Mouse (Mus musculus) left cerebral cortex, postnatal 4 days (tissue): ENCODE data around the gene Ccdc12. TPM values are rescaled to one million over a fixed set of nuclear protein-coding genes. Genes with fewer than 3 reads are reported as not detected.

ENCODE experiments used
- DNase-seq: peaks from one replicate; pipeline ENCODE4 v3.0.0-alpha.2; 2022
- intact Hi-C: fragments of 180-260 bp; cut with DNase I; formaldehyde crosslinking; loops from one replicate; pipeline ENCODE4 v1.15.1; 2025
- microRNA-seq: library from miRNA; unstranded; fragments of <30 nt; microRNA quantifications from one replicate; pipeline ENCODE4 v1.2.0, GENCODE M21; 2022
- total RNA-seq, 2 experiments: library from RNA; stranded (reverse); gene quantifications; 2 replicates each; pipeline ENCODE4 v1.2.3; 2021

Ccdc12 gene
- total RNA-seq, 2 experiments from 2014 or later, result 43.1 to 46.6 TPM

- no peak for DNase-seq
- intact Hi-C loops, result no loop called here
These were observed 104.6 kb downstream of the Ccdc12 start for GRCm38 (mm10) chr9:110760886-110761285.

Small RNAs within 50 kb of the gene (microRNA-seq; reads per million reads assigned to microRNA genes)
- gene Mir8107, result not detected

Other genes with a start within 250 kb of the Ccdc12 start
- gene Ptpn23, start 248.3 kb upstream of the Ccdc12 start, total RNA-seq, result 10 to 100 TPM; 66.7 to 73.3 TPM
- gene Ngp, start 236.8 kb upstream of the Ccdc12 start, total RNA-seq, result under 1 TPM in 1 of 2 experiments, not detected in 1; 0.42 TPM
- gene Klhl18, start 179.8 kb upstream of the Ccdc12 start, total RNA-seq, result 10 to 100 TPM; 48.9 to 52.4 TPM
- gene Kif9, start 179.5 kb upstream of the Ccdc12 start, total RNA-seq, result 1 to 10 TPM; 3.3 to 3.6 TPM
- 10 to 100 TPM; 96.2 to 99.1 TPM for gene Setd2, start 123.9 kb upstream of the Ccdc12 start, total RNA-seq
- 1 to 10 TPM; 5.9 to 8.6 TPM for gene Nradd, start 32.1 kb upstream of the Ccdc12 start, total RNA-seq
- gene Nbeal2, start 2.3 kb upstream of the Ccdc12 start, total RNA-seq, result 10 to 100 TPM; 13.0 to 14.6 TPM
- 1 to 10 TPM in 1 of 2 experiments, under 1 TPM in 1; 0.87 to 1.1 TPM for gene Myl3, start 85.4 kb downstream of the Ccdc12 start, total RNA-seq
- 10 to 100 TPM; 11.2 to 11.6 TPM for gene Pth1r, start 90.6 kb downstream of the Ccdc12 start, total RNA-seq
- gene Prss42, start 141.7 kb downstream of the Ccdc12 start, total RNA-seq, result not detected
- gene Prss44, start 157.5 kb downstream of the Ccdc12 start, total RNA-seq, result not detected
- gene Prss43, start 170.2 kb downstream of the Ccdc12 start, total RNA-seq, result not detected
- under 1 TPM in 1 of 2 experiments, not detected in 1; 0.52 TPM for gene Prss45, start 178.1 kb downstream of the Ccdc12 start, total RNA-seq
- not detected for gene Prss46, start 188.0 kb downstream of the Ccdc12 start, total RNA-seq
- gene Prss50, start 201.5 kb downstream of the Ccdc12 start, total RNA-seq, result not detected
- 1 to 10 TPM; 4.4 to 5.9 TPM for gene Als2cl, start 223.4 kb downstream of the Ccdc12 start, total RNA-seq
- 1 to 10 TPM; 2.8 to 3.4 TPM for gene Tmie, start 223.6 kb downstream of the Ccdc12 start, total RNA-seq